Mouse (Mus musculus) small intestine, adult 2 months (tissue): ENCODE data around the gene Sec31a.

Source experiments
- CTCF ChIP-seq: fragments of 200-500 bp; IDR thresholded peaks from 2 replicates; pipeline ENCODE4 v1.5.1; 2012; ENCODE audit warnings: low read depth, mild to moderate bottlenecking, control low read depth, inconsistent platforms, low read length, moderate library complexity, mixed read lengths; ENCODE audit not compliant: insufficient replicate concordance, insufficient read length; ENCODE audit errors: extremely low read depth
- POLR2A ChIP-seq: fragments of 200-500 bp; IDR thresholded peaks from 2 replicates; pipeline ENCODE4 v1.6.1; 2012; ENCODE audit warnings: low read depth, mild to moderate bottlenecking, control low read depth, inconsistent platforms, low read length, moderate library complexity

DNA sequence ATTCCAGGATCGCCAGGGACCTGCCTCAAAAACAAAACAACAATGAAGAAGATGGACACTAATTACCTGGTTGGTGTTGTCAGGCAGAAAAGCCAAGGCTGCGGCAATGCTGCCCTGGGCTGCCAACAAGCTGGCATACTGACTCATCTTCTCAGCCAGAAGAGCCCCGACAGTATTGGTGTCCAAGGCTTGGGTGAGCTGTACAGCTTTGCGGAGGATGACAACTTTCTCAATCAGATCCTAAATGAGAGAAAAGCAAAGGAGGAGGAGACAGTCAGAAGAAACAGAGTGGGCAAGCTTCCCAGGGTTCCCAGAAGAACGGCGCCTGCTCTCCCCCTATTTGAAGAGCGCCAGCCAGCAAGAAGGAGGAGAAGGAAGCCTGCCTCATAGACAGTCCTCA lies 34.9 kb downstream of the Sec31a start:
- TF ChIP-seq POLR2A (no peak), CTCF (no peak)
